Mouse (Mus musculus): ENCODE data around the gene Cnn1. TPM values are rescaled to one million over a fixed set of nuclear protein-coding genes. Genes with fewer than 3 reads are reported as not detected.

Cnn1 gene
- polyA plus RNA-seq, 1 experiment from 2014 or later, result 49.9 TPM

- no peak for ATAC-seq (ENCODE audit: low FRiP score, low TSS enrichment)
- Histone ChIP-seq H3K9ac (replicated peaks; ENCODE audit: low read length) (no peak overlapping the region), H3K9me3 (ENCODE audit: low read length) (no peaks in the 10 kb centered on the region), H3K4me2 (replicated peaks; ENCODE audit: low read depth, low read length) (no peak overlapping the region), H3K36me3 (ENCODE audit: insufficient read depth, low read length) (peaks cover 25% of the 10 kb centered on the region), H3K4me3 (ENCODE audit: low read length) (no peak overlapping the region), H3K27ac (ENCODE audit: low read length) (no peak overlapping the region), H3K27me3 (ENCODE audit: insufficient read depth, low read length) (peaks cover 40% of the 10 kb centered on the region), H3K4me1 (ENCODE audit: insufficient read depth, low read length) (peaks cover 11% of the 10 kb centered on the region)
- 72% methylated on average over 9 of the region's 9 CpGs for WGBS
Measured at GRCm38 (mm10) chr9:22056303-22056910, 42.6 kb upstream of the Cnn1 start.

- Histone ChIP-seq H3K27ac (ENCODE audit: low read length) (no peak overlapping the region), H3K4me2 (replicated peaks; ENCODE audit: low read depth, low read length) (no peak overlapping the region), H3K4me3 (ENCODE audit: low read length) (no peak overlapping the region), H3K36me3 (ENCODE audit: insufficient read depth, low read length) (peaks cover 31% of the 10 kb centered on the region), H3K9me3 (ENCODE audit: low read length) (no peaks in the 10 kb centered on the region), H3K9ac (replicated peaks; ENCODE audit: low read length) (no peak overlapping the region), H3K4me1 (ENCODE audit: insufficient read depth, low read length) (peaks cover 6% of the 10 kb centered on the region; the same call in 1 of the 2 replicates), H3K27me3 (ENCODE audit: insufficient read depth, low read length) (peaks cover 33% of the 10 kb centered on the region)
- WGBS, result 92% methylated on average over 9 of the region's 9 CpGs
- ATAC-seq (ENCODE audit: low FRiP score, low TSS enrichment), result no peak
Measured at GRCm38 (mm10) chr9:22057031-22057517, 41.9 kb upstream of the Cnn1 start.

GRCm38 (mm10) chr9:22058011-22058424 lies 41.0 kb upstream of the Cnn1 start:
- H3K4me2 ChIP-seq (replicated peaks; ENCODE audit: low read depth, low read length), result no peak overlapping the region
- H3K27ac ChIP-seq (ENCODE audit: low read length), result no peak overlapping the region
- no peaks in the 10 kb centered on the region for H3K9me3 ChIP-seq (ENCODE audit: low read length)
- no peak overlapping the region for H3K4me3 ChIP-seq (ENCODE audit: low read length)
- no peak overlapping the region for H3K9ac ChIP-seq (replicated peaks; ENCODE audit: low read length)
- ATAC-seq (ENCODE audit: low FRiP score, low TSS enrichment), result no peak
- WGBS, result 89% methylated on average over 9 of the region's 9 CpGs
- peaks cover 6% of the 10 kb centered on the region; the same call in 1 of the 2 replicates for H3K4me1 ChIP-seq (ENCODE audit: insufficient read depth, low read length)
- peaks cover 24% of the 10 kb centered on the region for H3K27me3 ChIP-seq (ENCODE audit: insufficient read depth, low read length)
- H3K36me3 ChIP-seq (ENCODE audit: insufficient read depth, low read length), result peaks cover 31% of the 10 kb centered on the region

DNA sequence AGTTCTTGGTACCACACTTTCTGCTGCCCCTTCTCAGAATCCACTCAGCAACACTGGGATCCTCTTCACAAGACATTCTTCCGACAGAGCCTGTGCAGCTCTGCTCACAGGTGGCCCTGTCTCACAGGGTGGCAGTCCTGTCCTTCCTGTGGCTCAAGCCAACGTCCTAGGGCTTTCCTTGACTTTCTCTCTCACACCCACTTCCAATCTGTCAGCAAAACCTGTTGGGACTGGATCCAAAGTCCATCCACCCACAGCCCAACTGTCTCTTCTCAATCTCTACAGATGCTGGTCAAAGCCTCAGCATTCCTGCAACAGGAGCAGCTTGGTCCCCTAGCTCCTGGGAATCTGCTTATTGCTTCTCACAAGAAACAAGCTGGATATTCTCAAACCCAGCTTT lies 37.7 kb upstream of the Cnn1 start:
- H3K36me3 ChIP-seq (ENCODE audit: insufficient read depth, low read length), result peaks cover 54% of the 10 kb centered on the region
- WGBS, result 81% methylated on average over 2 of the region's 2 CpGs

GRCm38 (mm10) chr9:22064341-22064740 lies 34.7 kb upstream of the Cnn1 start:
- H3K4me2 ChIP-seq (replicated peaks; ENCODE audit: low read depth, low read length), result no peak overlapping the region
- H3K36me3 ChIP-seq (ENCODE audit: insufficient read depth, low read length), result peaks cover 48% of the 10 kb centered on the region
- ATAC-seq (ENCODE audit: low FRiP score, low TSS enrichment), result no peak
- H3K27me3 ChIP-seq (ENCODE audit: insufficient read depth, low read length), result no peaks in the 10 kb centered on the region
- H3K9me3 ChIP-seq (ENCODE audit: low read length), result no peaks in the 10 kb centered on the region
- no peak overlapping the region for H3K4me3 ChIP-seq (ENCODE audit: low read length)
- H3K4me1 ChIP-seq (ENCODE audit: insufficient read depth, low read length), result no peaks in the 10 kb centered on the region
- no peak overlapping the region for H3K9ac ChIP-seq (replicated peaks; ENCODE audit: low read length)
- H3K27ac ChIP-seq (ENCODE audit: low read length), result no peak overlapping the region
- 83% methylated on average over 3 of the region's 3 CpGs for WGBS

More for the DNA sequence above, 37.7 kb upstream of the Cnn1 start:
- no peak for ATAC-seq (ENCODE audit: low FRiP score, low TSS enrichment)
- H3K9ac ChIP-seq (replicated peaks; ENCODE audit: low read length), result no peak overlapping the region
- H3K27ac ChIP-seq (ENCODE audit: low read length), result no peak overlapping the region
- H3K4me3 ChIP-seq (ENCODE audit: low read length), result no peak overlapping the region
- H3K4me1 ChIP-seq (ENCODE audit: insufficient read depth, low read length), result no peaks in the 10 kb centered on the region
- peaks cover 1% of the 10 kb centered on the region; the same call in 1 of the 2 replicates for H3K27me3 ChIP-seq (ENCODE audit: insufficient read depth, low read length)
- H3K4me2 ChIP-seq (replicated peaks; ENCODE audit: low read depth, low read length), result no peak overlapping the region
- no peaks in the 10 kb centered on the region for H3K9me3 ChIP-seq (ENCODE audit: low read length)

- H3K36me3 ChIP-seq (ENCODE audit: insufficient read depth, low read length), result peaks cover 43% of the 10 kb centered on the region
- WGBS, result 86% methylated on average over 11 of the region's 11 CpGs
Measured at GRCm38 (mm10) chr9:22065642-22066041, 33.4 kb upstream of the Cnn1 start.

DNA sequence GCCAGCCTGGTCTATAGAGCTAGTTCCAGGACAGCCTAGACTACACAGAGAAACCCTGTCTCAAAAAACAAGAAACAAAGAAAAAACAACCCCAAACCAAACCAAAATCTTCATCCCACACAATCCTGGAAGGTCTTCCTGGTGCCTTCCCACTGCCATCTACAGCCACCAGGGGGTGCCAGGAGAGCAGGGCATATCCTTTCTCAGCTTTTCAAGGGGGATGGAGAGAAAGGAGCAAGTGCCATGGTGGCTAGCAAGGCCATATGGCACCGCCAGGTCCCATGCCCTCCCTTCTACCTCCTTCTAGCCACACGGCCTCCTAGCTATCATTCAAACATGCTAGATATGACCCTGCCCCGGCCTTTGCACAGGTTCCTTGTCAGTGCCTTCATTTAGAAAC lies 32.6 kb upstream of the Cnn1 start:
- Histone ChIP-seq H3K27ac (ENCODE audit: low read length) (no peak overlapping the region), H3K4me3 (ENCODE audit: low read length) (no peak overlapping the region), H3K36me3 (ENCODE audit: insufficient read depth, low read length) (peaks cover 38% of the 10 kb centered on the region), H3K9me3 (ENCODE audit: low read length) (no peaks in the 10 kb centered on the region), H3K9ac (replicated peaks; ENCODE audit: low read length) (no peak overlapping the region), H3K27me3 (ENCODE audit: insufficient read depth, low read length) (no peaks in the 10 kb centered on the region), H3K4me2 (replicated peaks; ENCODE audit: low read depth, low read length) (no peak overlapping the region), H3K4me1 (ENCODE audit: insufficient read depth, low read length) (peaks cover 6% of the 10 kb centered on the region)
- ATAC-seq (ENCODE audit: low FRiP score, low TSS enrichment), result no peak
- WGBS, result 69% methylated on average over 3 of the region's 3 CpGs

More at GRCm38 (mm10) chr9:22065642-22066041, 33.4 kb upstream of the Cnn1 start:
- Histone ChIP-seq H3K4me1 (ENCODE audit: insufficient read depth, low read length) (peaks cover 6% of the 10 kb centered on the region), H3K9ac (replicated peaks; ENCODE audit: low read length) (no peak overlapping the region), H3K4me3 (ENCODE audit: low read length) (no peak overlapping the region), H3K4me2 (replicated peaks; ENCODE audit: low read depth, low read length) (no peak overlapping the region), H3K27me3 (ENCODE audit: insufficient read depth, low read length) (no peaks in the 10 kb centered on the region), H3K9me3 (ENCODE audit: low read length) (no peaks in the 10 kb centered on the region), H3K27ac (ENCODE audit: low read length) (no peak overlapping the region)
- ATAC-seq (ENCODE audit: low FRiP score, low TSS enrichment), result no peak

GRCm38 (mm10) chr9:22067195-22067594 lies 31.8 kb upstream of the Cnn1 start:
- H3K27ac ChIP-seq (ENCODE audit: low read length), result no peak overlapping the region
- H3K27me3 ChIP-seq (ENCODE audit: insufficient read depth, low read length), result no peaks in the 10 kb centered on the region
- peaks cover 33% of the 10 kb centered on the region for H3K36me3 ChIP-seq (ENCODE audit: insufficient read depth, low read length)
- no peak overlapping the region for H3K9ac ChIP-seq (replicated peaks; ENCODE audit: low read length)
- no peak overlapping the region for H3K4me3 ChIP-seq (ENCODE audit: low read length)
- H3K9me3 ChIP-seq (ENCODE audit: low read length), result no peaks in the 10 kb centered on the region
- WGBS, result 81% methylated on average over 5 of the region's 5 CpGs
- H3K4me1 ChIP-seq (ENCODE audit: insufficient read depth, low read length), result peaks cover 6% of the 10 kb centered on the region
- no peak for ATAC-seq (ENCODE audit: low FRiP score, low TSS enrichment)
- no peak overlapping the region for H3K4me2 ChIP-seq (replicated peaks; ENCODE audit: low read depth, low read length)

- H3K36me3 ChIP-seq (ENCODE audit: insufficient read depth, low read length), result peaks cover 34% of the 10 kb centered on the region
- peak overlapping the region; percentile 64 for H3K4me2 ChIP-seq (replicated peaks; ENCODE audit: low read depth, low read length)
- H3K4me3 ChIP-seq (ENCODE audit: low read length), result peak overlapping the region; percentile 80
- H3K27me3 ChIP-seq (ENCODE audit: insufficient read depth, low read length), result no peaks in the 10 kb centered on the region
- ATAC-seq (ENCODE audit: low FRiP score, low TSS enrichment), result peak; percentile 16
- H3K9me3 ChIP-seq (ENCODE audit: low read length), result no peaks in the 10 kb centered on the region
- peak overlapping the region; percentile 25; the same call in 1 of the 2 replicates for H3K27ac ChIP-seq (ENCODE audit: low read length)
- H3K4me1 ChIP-seq (ENCODE audit: insufficient read depth, low read length), result peaks cover 6% of the 10 kb centered on the region
- 59% methylated on average over 4 of the region's 4 CpGs for WGBS
- H3K9ac ChIP-seq (replicated peaks; ENCODE audit: low read length), result peak overlapping the region; percentile 45
Measured at GRCm38 (mm10) chr9:22069881-22070553, 29.0 kb upstream of the Cnn1 start.
